Mouse (Mus musculus): ENCODE measurements around the gene Myo1e. TPM values are rescaled to one million over a fixed set of nuclear protein-coding genes. Genes with fewer than 3 reads are reported as not detected.

The Myo1e gene
- polyA plus RNA-seq, 1 experiment from 2014 or later = 3.5 TPM

- H3K9ac ChIP-seq = no peak overlapping the region
- no peaks in the 10 kb centered on the region for H3K36me3 ChIP-seq (replicated peaks)
- 16% methylated on average over 6 of the region's 6 CpGs for WGBS (ENCODE audit: insufficient replicate concordance)
- H3K27ac ChIP-seq (replicated peaks) = no peak overlapping the region
- ATAC-seq (ENCODE audit: insufficient read depth) = no peak
- H3K4me2 ChIP-seq = no peak overlapping the region
- no peaks in the 10 kb centered on the region; the same call in 1 of the 2 replicates for H3K4me1 ChIP-seq (replicated peaks)
- no peaks in the 10 kb centered on the region for H3K9me3 ChIP-seq (replicated peaks)
- H3K27me3 ChIP-seq = no peaks in the 10 kb centered on the region
- H3K4me3 ChIP-seq (replicated peaks) = no peak overlapping the region
These were observed 185.4 kb downstream of the Myo1e start for GRCm38 (mm10) chr9:70392563-70392907.

GRCm38 (mm10) chr9:70395617-70396016 is 188.5 kb downstream of the Myo1e start:
- Histone ChIP-seq H3K27me3 (no peaks in the 10 kb centered on the region), H3K36me3 (replicated peaks) (no peaks in the 10 kb centered on the region), H3K4me2 (no peak overlapping the region), H3K9ac (no peak overlapping the region), H3K9me3 (replicated peaks) (no peaks in the 10 kb centered on the region), H3K4me1 (replicated peaks) (no peaks in the 10 kb centered on the region; the same call in 1 of the 2 replicates), H3K4me3 (replicated peaks) (no peak overlapping the region), H3K27ac (replicated peaks) (no peak overlapping the region)
- WGBS (ENCODE audit: insufficient replicate concordance) = 65% methylated on average over 12 of the region's 12 CpGs
- ATAC-seq (ENCODE audit: insufficient read depth) = no peak

DNA sequence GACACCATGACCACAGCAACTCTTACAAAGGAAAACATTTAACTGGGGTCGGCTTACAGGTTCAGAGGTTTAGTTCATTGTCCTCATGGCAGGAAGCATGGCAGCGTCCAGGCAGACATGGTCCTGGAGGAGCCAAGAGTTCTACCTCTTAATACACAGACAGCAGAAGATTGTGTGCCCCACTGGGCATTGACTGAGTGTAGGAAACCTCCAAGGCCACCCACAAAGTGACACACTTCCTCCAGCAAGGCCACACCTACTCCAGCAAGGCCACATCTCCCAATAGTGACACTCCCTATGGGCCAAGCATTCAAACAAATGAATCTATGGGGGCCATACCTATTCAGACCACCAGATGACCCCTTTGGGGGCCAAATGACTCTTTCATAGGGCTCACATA is 188.9 kb downstream of the Myo1e start:
- Histone ChIP-seq H3K4me3 (replicated peaks) (no peak overlapping the region), H3K9me3 (replicated peaks) (no peaks in the 10 kb centered on the region), H3K36me3 (replicated peaks) (no peaks in the 10 kb centered on the region), H3K27ac (replicated peaks) (no peak overlapping the region), H3K4me2 (no peak overlapping the region), H3K9ac (no peak overlapping the region), H3K4me1 (replicated peaks) (no peaks in the 10 kb centered on the region; the same call in 1 of the 2 replicates), H3K27me3 (no peaks in the 10 kb centered on the region)
- ATAC-seq (ENCODE audit: insufficient read depth) = no peak
- WGBS (ENCODE audit: insufficient replicate concordance) = 64% methylated on average over 2 of the region's 2 CpGs

DNA sequence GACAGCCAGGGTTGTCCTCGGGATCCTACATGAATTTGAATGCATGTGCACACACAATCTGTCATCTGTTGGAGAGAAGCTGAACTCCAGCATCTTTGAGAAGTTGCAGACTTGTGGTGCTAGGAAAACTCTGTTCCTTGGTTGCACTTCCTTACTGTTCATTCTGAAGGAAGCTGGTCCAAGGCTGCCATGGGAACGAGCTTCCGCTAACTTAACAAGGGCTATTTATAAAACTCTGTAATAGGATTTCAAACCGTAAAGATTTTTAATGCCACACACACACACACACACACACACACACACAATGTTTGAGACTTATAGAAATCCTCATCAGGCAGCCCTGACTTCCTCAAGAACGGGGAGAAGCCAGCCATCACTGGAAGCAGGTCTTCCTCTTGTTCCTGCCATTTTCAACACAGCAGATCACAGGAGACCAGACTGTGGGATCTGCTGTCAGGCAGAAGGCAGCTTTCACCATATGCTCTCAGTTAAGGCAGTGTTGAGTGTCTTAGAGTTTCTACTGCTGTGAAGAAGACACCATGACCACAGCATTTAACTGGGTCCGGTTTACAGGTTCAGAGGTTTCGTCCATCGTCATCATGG is 194.9 kb downstream of the Myo1e start:
- Histone ChIP-seq H3K9ac (no peak overlapping the region), H3K4me3 (replicated peaks) (no peak overlapping the region), H3K9me3 (replicated peaks) (no peaks in the 10 kb centered on the region), H3K27ac (replicated peaks) (no peak overlapping the region), H3K4me2 (no peak overlapping the region), H3K36me3 (replicated peaks) (peaks cover 7% of the 10 kb centered on the region), H3K4me1 (replicated peaks) (no peaks in the 10 kb centered on the region), H3K27me3 (no peaks in the 10 kb centered on the region)
- ATAC-seq (ENCODE audit: insufficient read depth) = no peak
- WGBS (ENCODE audit: insufficient replicate concordance) = 73% methylated on average over 8 of the region's 8 CpGs

DNA sequence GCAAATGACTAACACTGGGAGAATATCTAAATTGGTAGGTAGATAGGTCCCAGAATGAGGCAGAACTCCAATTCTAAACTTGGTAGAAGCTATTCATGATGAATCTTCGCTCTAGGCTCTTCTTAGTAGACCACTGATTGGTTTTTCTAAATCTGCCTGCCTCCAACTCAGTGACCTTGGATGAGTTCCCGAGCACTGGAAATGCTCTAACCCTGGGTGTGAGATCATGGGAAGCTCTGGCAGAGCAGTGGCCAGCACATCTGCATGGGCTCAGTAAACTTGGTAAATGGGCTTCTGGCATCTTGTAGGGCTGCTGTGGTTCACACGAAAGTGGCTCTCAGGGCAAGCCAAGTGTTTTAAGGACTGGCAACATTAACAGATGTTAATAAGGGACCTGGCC is 199.4 kb downstream of the Myo1e start:
- Histone ChIP-seq H3K4me1 (replicated peaks) (no peaks in the 10 kb centered on the region), H3K4me3 (replicated peaks) (no peak overlapping the region), H3K9me3 (replicated peaks) (no peaks in the 10 kb centered on the region), H3K27me3 (no peaks in the 10 kb centered on the region), H3K27ac (replicated peaks) (no peak overlapping the region), H3K9ac (no peak overlapping the region), H3K36me3 (replicated peaks) (peaks cover 53% of the 10 kb centered on the region), H3K4me2 (no peak overlapping the region)
- 81% methylated on average over 3 of the region's 3 CpGs for WGBS (ENCODE audit: insufficient replicate concordance)
- ATAC-seq (ENCODE audit: insufficient read depth) = no peak

GRCm38 (mm10) chr9:70408791-70409190 is 201.6 kb downstream of the Myo1e start:
- Histone ChIP-seq H3K9ac (no peak overlapping the region), H3K9me3 (replicated peaks) (no peaks in the 10 kb centered on the region), H3K36me3 (replicated peaks) (peaks cover 75% of the 10 kb centered on the region), H3K4me3 (replicated peaks) (no peak overlapping the region), H3K4me1 (replicated peaks) (no peaks in the 10 kb centered on the region), H3K27me3 (no peaks in the 10 kb centered on the region), H3K27ac (replicated peaks) (no peak overlapping the region), H3K4me2 (no peak overlapping the region)
- ATAC-seq (ENCODE audit: insufficient read depth) = no peak
- 86% methylated on average over 3 of the region's 3 CpGs for WGBS (ENCODE audit: insufficient replicate concordance)

DNA sequence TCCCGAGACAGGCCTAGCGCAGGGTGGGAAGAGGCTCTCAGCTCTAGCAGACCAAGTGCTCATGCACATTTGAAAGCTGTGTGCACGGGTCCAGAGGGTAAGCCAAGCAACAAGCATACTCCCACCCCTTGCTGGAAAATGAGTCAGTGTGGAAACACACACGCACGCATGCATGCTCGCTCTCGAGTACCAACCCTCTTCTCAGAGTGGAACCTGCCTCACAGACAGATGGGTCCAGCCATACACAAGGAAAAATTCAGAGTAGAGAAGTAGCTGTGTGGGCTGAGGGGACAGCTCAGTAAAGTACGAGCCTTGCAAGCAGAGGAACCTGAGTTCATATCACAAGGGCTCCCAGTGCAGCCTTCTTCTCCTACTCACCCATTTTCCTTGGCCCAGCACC is 202.6 kb downstream of the Myo1e start:
- no peak for ATAC-seq (ENCODE audit: insufficient read depth)
- Histone ChIP-seq H3K4me3 (replicated peaks) (no peak overlapping the region), H3K4me1 (replicated peaks) (no peaks in the 10 kb centered on the region), H3K9ac (no peak overlapping the region), H3K27me3 (no peaks in the 10 kb centered on the region), H3K4me2 (no peak overlapping the region), H3K27ac (replicated peaks) (no peak overlapping the region), H3K9me3 (replicated peaks) (no peaks in the 10 kb centered on the region), H3K36me3 (replicated peaks) (peaks cover 84% of the 10 kb centered on the region)
- 93% methylated on average over 8 of the region's 8 CpGs for WGBS (ENCODE audit: insufficient replicate concordance)

DNA sequence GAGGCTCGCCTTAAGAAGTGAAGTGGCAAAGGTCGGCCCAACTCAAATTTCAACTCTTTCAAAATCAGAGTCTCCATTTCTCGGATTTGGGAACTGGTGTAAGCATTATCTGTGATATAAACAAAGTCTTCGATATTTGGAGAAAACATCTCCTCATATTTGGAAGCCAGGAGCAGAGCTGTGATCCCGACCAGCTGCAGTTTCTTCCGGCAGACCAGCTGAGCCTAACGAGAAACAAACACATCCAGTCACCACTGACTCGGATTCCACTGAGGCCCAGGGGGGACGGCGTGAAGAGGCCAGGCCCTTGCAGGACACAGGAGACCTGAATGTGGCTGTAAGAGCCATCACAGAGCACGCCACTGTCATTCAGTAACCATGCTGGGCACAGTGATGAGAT is 203.5 kb downstream of the Myo1e start:
- Histone ChIP-seq H3K9ac (no peak overlapping the region), H3K36me3 (replicated peaks) (peaks cover 93% of the 10 kb centered on the region), H3K27me3 (no peaks in the 10 kb centered on the region), H3K4me1 (replicated peaks) (no peaks in the 10 kb centered on the region), H3K27ac (replicated peaks) (no peak overlapping the region), H3K4me3 (replicated peaks) (no peak overlapping the region), H3K9me3 (replicated peaks) (no peaks in the 10 kb centered on the region), H3K4me2 (no peak overlapping the region)
- 87% methylated on average over 11 of the region's 11 CpGs for WGBS (ENCODE audit: insufficient replicate concordance)
- ATAC-seq (ENCODE audit: insufficient read depth) = no peak

- no peak for ATAC-seq (ENCODE audit: insufficient read depth)
- WGBS (ENCODE audit: insufficient replicate concordance) = 90% methylated on average over 7 of the region's 7 CpGs
These were observed 205.9 kb downstream of the Myo1e start for GRCm38 (mm10) chr9:70413038-70413437.

DNA sequence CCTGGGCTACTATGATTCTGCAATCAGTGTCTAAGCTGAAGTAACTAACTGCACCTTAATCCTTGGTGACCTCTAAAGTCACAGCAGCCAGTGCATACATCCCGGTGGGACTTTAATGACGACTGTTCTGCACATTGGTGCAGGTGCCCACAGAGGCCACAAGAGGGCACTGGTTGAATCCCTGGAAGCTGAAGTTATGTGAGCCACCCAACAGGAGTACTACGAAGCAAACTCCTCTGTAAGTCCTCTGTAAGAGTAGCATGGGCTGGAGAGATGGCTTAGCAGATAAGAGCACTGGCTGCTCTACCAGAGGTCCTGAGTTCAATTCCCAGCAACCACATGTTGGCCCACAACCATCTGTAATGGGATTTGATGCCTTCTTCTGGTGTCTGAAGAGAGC is 209.3 kb downstream of the Myo1e start:
- 62% methylated on average over 3 of the region's 3 CpGs for WGBS (ENCODE audit: insufficient replicate concordance)
- peaks cover 18% of the 10 kb centered on the region for H3K4me1 ChIP-seq (replicated peaks)
- ATAC-seq (ENCODE audit: insufficient read depth) = no peak
- H3K4me2 ChIP-seq = no peak overlapping the region
- H3K27ac ChIP-seq (replicated peaks) = no peak overlapping the region
- H3K9me3 ChIP-seq (replicated peaks) = no peaks in the 10 kb centered on the region
- no peaks in the 10 kb centered on the region for H3K27me3 ChIP-seq
- no peak overlapping the region for H3K4me3 ChIP-seq (replicated peaks)
- H3K36me3 ChIP-seq (replicated peaks) = peaks cover 79% of the 10 kb centered on the region
- H3K9ac ChIP-seq = no peak overlapping the region

More at GRCm38 (mm10) chr9:70413038-70413437, 205.9 kb downstream of the Myo1e start:
- Histone ChIP-seq H3K9me3 (replicated peaks) (no peaks in the 10 kb centered on the region), H3K4me2 (no peak overlapping the region), H3K9ac (no peak overlapping the region), H3K27me3 (no peaks in the 10 kb centered on the region), H3K27ac (replicated peaks) (no peak overlapping the region), H3K36me3 (replicated peaks) (peaks cover 99% of the 10 kb centered on the region), H3K4me3 (replicated peaks) (no peak overlapping the region), H3K4me1 (replicated peaks) (no peaks in the 10 kb centered on the region)

DNA sequence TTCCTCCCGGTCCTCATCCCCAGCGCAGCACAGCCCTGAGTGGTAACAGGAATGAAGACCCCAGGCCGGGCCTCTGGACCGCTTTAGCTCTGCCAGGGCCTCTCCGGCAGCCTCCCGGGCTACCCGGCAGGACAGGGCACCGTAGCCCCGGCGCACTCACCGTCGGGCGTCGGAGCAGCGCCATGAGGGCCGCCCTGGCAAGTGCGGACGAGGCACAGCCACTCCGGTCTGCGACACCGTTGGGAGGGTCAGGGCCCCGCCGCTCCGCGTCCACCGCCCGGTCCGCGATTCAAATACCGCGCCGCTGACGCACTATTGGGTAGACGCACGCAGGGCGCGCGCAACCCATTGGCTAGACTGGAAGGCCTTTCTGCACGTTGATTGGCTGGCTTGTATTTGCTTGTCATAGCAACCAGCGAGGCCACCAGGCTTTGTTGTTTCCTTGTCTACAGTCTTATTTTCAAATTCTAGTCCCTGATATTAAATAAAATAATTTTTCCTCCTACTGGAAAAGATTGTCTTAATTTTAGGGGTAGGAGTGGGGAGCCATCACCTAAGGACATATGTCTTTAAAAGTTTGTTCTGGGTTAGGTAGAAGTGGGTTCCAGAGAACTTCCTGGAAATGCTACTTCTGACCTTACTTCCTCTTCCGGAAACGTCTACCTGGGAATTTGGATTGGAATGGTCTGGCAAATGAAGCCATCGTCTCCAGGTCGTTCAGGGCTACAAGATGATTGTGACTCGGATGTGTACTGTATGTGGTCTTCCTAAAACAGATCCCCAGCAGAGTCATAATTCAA is 214.3 kb downstream of the Myo1e start, which contains the start of gene Ccnb2:
Gene Ccnb2 (minus strand): TSS at position 291 of the 800 bp plus-strand sequence.
- H3K36me3 ChIP-seq (replicated peaks) = peaks cover 48% of the 10 kb centered on the region
- H3K9me3 ChIP-seq (replicated peaks) = no peaks in the 10 kb centered on the region
- peak within 1 kb of the TSS; percentile 78 for H3K4me2 ChIP-seq
- H3K9ac ChIP-seq = peak within 1 kb of the TSS; percentile 99
- H3K4me1 ChIP-seq (replicated peaks) = peaks cover 26% of the 10 kb centered on the region
- H3K4me3 ChIP-seq (replicated peaks) = peak within 1 kb of the TSS; percentile 96
- WGBS (ENCODE audit: insufficient replicate concordance) = 1% methylated on average over 45 of the region's 45 CpGs
- H3K27me3 ChIP-seq = no peaks in the 10 kb centered on the region
- peak within 1 kb of the TSS; percentile 95 for H3K27ac ChIP-seq (replicated peaks)
- ATAC-seq (ENCODE audit: insufficient read depth) = peak; percentile 100

Measured in liver, embryonic 15.5 days (tissue).